Mouse (Mus musculus): ENCODE data around the gene Lrwd1. TPM values are rescaled to one million over a fixed set of nuclear protein-coding genes. Genes with fewer than 3 reads are reported as not detected.

Gene Lrwd1
- total RNA-seq, 2 experiments from 2014 or later: 6.5 to 7.0 TPM

Small RNA genes lying within 50 kb of the gene (microRNA-seq; reads per million reads assigned to microRNA genes)
- gene Mir7035: 0 to 0.36 reads per million in 2 experiments

Other genes with a start within 250 kb of the Lrwd1 start
- 100 to 1,000 TPM; 271 to 306 TPM for gene Hspb1, start 248.2 kb downstream of the Lrwd1 start, total RNA-seq (2021)
- 100 to 1,000 TPM; 284 to 301 TPM for gene Ywhag, start 201.5 kb downstream of the Lrwd1 start, total RNA-seq (2021)
- 1 to 10 TPM in 1 of 2 experiments, under 1 TPM in 1; 0.41 to 1.3 TPM for gene Ssc4d, start 161.5 kb downstream of the Lrwd1 start, total RNA-seq (2021)
- not detected for gene Zp3, start 156.0 kb downstream of the Lrwd1 start, total RNA-seq (2021)
- 1 to 10 TPM; 8.5 to 8.9 TPM for gene Dtx2, start 141.3 kb downstream of the Lrwd1 start, total RNA-seq (2021)
- gene Upk3b, start 97.6 kb downstream of the Lrwd1 start, total RNA-seq (2021): 10 to 100 TPM; 24.8 to 26.5 TPM
- gene Upk3bl, start 81.6 kb downstream of the Lrwd1 start, total RNA-seq (2021): not detected
- gene Rasa4, start 52.2 kb downstream of the Lrwd1 start, total RNA-seq (2021): 1 to 10 TPM; 6.6 to 8.3 TPM
- 10 to 100 TPM; 61.5 to 63.4 TPM for gene Polr2j, start 19.4 kb downstream of the Lrwd1 start, total RNA-seq (2021)
- 1 to 10 TPM; 4.6 to 6.0 TPM for gene Alkbh4, start 72 bp upstream of the Lrwd1 start, total RNA-seq (2021)
- 1 to 10 TPM; 2.3 to 3.4 TPM for gene Orai2, start 34.6 kb upstream of the Lrwd1 start, total RNA-seq (2021)
- 10 to 100 TPM; 20.3 to 21.7 TPM for gene Prkrip1, start 62.9 kb upstream of the Lrwd1 start, total RNA-seq (2021)
- 1 to 10 TPM; 1.6 TPM for gene Sh2b2, start 110.5 kb upstream of the Lrwd1 start, total RNA-seq (2021)